Mouse (Mus musculus) heart, embryonic 12.5 days (tissue): ENCODE results near the gene Abhd17c. TPM values are rescaled to one million over a fixed set of nuclear protein-coding genes. Genes with fewer than 3 reads are reported as not detected.

ENCODE experiments used
- ATAC-seq: fragments of 200-750 bp; cut with Nextera tagmentation; 2 replicates; pipeline ENCODE4 v1.8.0; 2017; ENCODE audit warnings: moderate TSS enrichment, moderate library complexity; ENCODE audit not compliant: insufficient number of reproducible peaks, low FRiP score
- H3K27ac ChIP-seq: fragments of 300-500 bp; sonication (generic); 2 replicates; pipeline ENCODE4 v1.5.1; 2016; ENCODE audit warnings: mild to moderate bottlenecking, moderate library complexity; ENCODE audit not compliant: poor library complexity, severe bottlenecking
- H3K27me3 ChIP-seq: fragments of 300-500 bp; sonication (generic); replicated peaks from 2 replicates; pipeline ENCODE4 v1.6.1; 2016; ENCODE audit warnings: mild to moderate bottlenecking, moderate library complexity
- H3K36me3 ChIP-seq: fragments of 300-500 bp; sonication (generic); 2 replicates; pipeline ENCODE4 v1.6.1; 2016; ENCODE audit warnings: mild to moderate bottlenecking, moderate library complexity
- H3K4me1 ChIP-seq: fragments of 300-500 bp; sonication (generic); replicated peaks from 2 replicates; pipeline ENCODE4 v1.6.1; 2016; ENCODE audit warnings: mild to moderate bottlenecking
- H3K4me2 ChIP-seq: fragments of 300-500 bp; sonication (generic); 2 replicates; pipeline ENCODE4 v1.6.1; 2016; ENCODE audit warnings: mild to moderate bottlenecking, moderate library complexity
- H3K4me3 ChIP-seq: fragments of 300-500 bp; sonication (generic); 2 replicates; pipeline ENCODE4 v1.5.1; 2016; ENCODE audit warnings: mild to moderate bottlenecking
- H3K9ac ChIP-seq: fragments of 300-500 bp; sonication (generic); 2 replicates; pipeline ENCODE4 v1.6.1; 2016; ENCODE audit warnings: mild to moderate bottlenecking, moderate library complexity
- H3K9me3 ChIP-seq: fragments of 300-500 bp; sonication (generic); replicated peaks from 2 replicates; pipeline ENCODE4 v1.6.1; 2016; ENCODE audit warnings: mild to moderate bottlenecking, moderate library complexity
- WGBS: fragments of 180-500 bp; shearing (Covaris S2); methylation state at CpG from one replicate; pipeline ENCODE4 v1.1.7; 2016; 5-methylcytosine and 5-hydroxymethylcytosine counted together
- polyA plus RNA-seq: library from polyadenylated mRNA; unstranded; fragments of >200 nt; fragmentation: Nextera tagmentation; extraction: Ambion mirVana; gene quantifications from 2 replicates; pipeline ENCODE4 v1.2.1, GENCODE M21; 2016

Abhd17c gene
- polyA plus RNA-seq, 1 experiment from 2014 or later: 77.4 TPM

GRCm38 (mm10) chr7:84074266-84074665 is 77.4 kb downstream of the Abhd17c start:
- H3K27ac ChIP-seq: no peak overlapping the region
- 0 out of 2 replicates have a peak, but pooled peaks cover 3% of the 10 kb centered on the region for H3K27me3 ChIP-seq
- no peaks in the 10 kb centered on the region for H3K9me3 ChIP-seq
- no peak overlapping the region for H3K4me3 ChIP-seq
- ATAC-seq: no peak
- no peak overlapping the region for H3K9ac ChIP-seq
- H3K4me1 ChIP-seq: no peaks in the 10 kb centered on the region
- H3K4me2 ChIP-seq: no peak overlapping the region
- no peaks in the 10 kb centered on the region for H3K36me3 ChIP-seq
- WGBS: 34% methylated on average over 8 of the region's 8 CpGs

GRCm38 (mm10) chr7:84073856-84074255 is 77.8 kb downstream of the Abhd17c start:
- H3K4me3 ChIP-seq: no peak overlapping the region
- no peak overlapping the region for H3K9ac ChIP-seq
- ATAC-seq: no peak
- H3K9me3 ChIP-seq: no peaks in the 10 kb centered on the region
- H3K27me3 ChIP-seq: 0 out of 2 replicates have a peak, but pooled peaks cover 3% of the 10 kb centered on the region
- no peak overlapping the region for H3K4me2 ChIP-seq
- H3K36me3 ChIP-seq: no peaks in the 10 kb centered on the region
- H3K27ac ChIP-seq: no peak overlapping the region
- H3K4me1 ChIP-seq: no peaks in the 10 kb centered on the region
- WGBS: 59% methylated on average over 3 of the region's 3 CpGs

GRCm38 (mm10) chr7:84068931-84069330 is 82.8 kb downstream of the Abhd17c start:
- H3K36me3 ChIP-seq: no peaks in the 10 kb centered on the region
- no peak overlapping the region for H3K4me2 ChIP-seq
- H3K9me3 ChIP-seq: peaks cover 3% of the 10 kb centered on the region; the same call in 1 of the 2 replicates
- no peak overlapping the region for H3K9ac ChIP-seq
- WGBS: 75% methylated on average over 5 of the region's 5 CpGs
- H3K27ac ChIP-seq: no peak overlapping the region
- no peak overlapping the region for H3K4me3 ChIP-seq
- no peak for ATAC-seq
- 0 out of 2 replicates have a peak, but pooled peaks cover 2% of the 10 kb centered on the region for H3K27me3 ChIP-seq
- H3K4me1 ChIP-seq: no peaks in the 10 kb centered on the region

- no peak overlapping the region for H3K27ac ChIP-seq
- no peak for ATAC-seq
- 86% methylated on average over 7 of the region's 7 CpGs for WGBS
- H3K9ac ChIP-seq: no peak overlapping the region
- no peak overlapping the region for H3K4me3 ChIP-seq
- no peaks in the 10 kb centered on the region for H3K9me3 ChIP-seq
- no peaks in the 10 kb centered on the region for H3K4me1 ChIP-seq
- no peak overlapping the region for H3K4me2 ChIP-seq
- no peaks in the 10 kb centered on the region for H3K36me3 ChIP-seq
- no peaks in the 10 kb centered on the region for H3K27me3 ChIP-seq
These were observed 91.9 kb downstream of the Abhd17c start for GRCm38 (mm10) chr7:84059799-84060198.

Other genes starting within 250 kb of the Abhd17c start
- gene Cemip, start 65.4 kb downstream of the Abhd17c start, polyA plus RNA-seq: 1.0 and 1.1 TPM in 2 replicates